Mouse (Mus musculus): Measurements from ENCODE around the gene Skiv2l. TPM values are rescaled to one million over a fixed set of nuclear protein-coding genes. Genes with fewer than 3 reads are reported as not detected.

Gene Skiv2l
- polyA plus RNA-seq, 1 experiment from 2014 or later, result 18.3 TPM

DNA sequence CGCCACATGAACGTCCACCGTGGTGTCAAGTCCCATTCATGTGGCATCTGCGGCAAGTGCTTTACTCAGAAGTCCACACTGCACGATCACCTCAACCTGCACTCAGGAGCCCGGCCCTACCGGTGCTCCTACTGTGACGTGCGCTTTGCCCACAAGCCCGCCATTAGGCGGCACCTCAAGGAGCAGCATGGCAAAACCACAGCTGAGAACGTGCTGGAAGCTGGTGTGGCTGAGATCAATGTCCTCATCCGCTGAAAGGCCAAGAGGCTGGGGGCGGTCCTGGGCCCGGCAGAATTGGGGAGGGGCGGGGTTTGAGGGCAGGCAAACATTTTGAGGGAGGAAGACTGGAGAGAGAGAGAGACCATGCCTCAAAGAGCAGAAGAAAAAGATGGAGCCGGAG lies 46.4 kb upstream of the Skiv2l start:
- no peaks in the 10 kb centered on the region for H3K27me3 ChIP-seq (replicated peaks; ENCODE audit: control insufficient read depth, insufficient read depth, low read length)
- no peaks in the 10 kb centered on the region for H3K9me3 ChIP-seq (ENCODE audit: control insufficient read depth)
- H3K4me3 ChIP-seq (ENCODE audit: low read depth, low read length), result no peak overlapping the region
- H3K27ac ChIP-seq (ENCODE audit: low read depth, low read length), result no peak overlapping the region
- no peak for ATAC-seq
- TF ChIP-seq CTCF (IDR thresholded peaks at IDR 0.05; ENCODE audit: low read depth), result no peak
- H3K9ac ChIP-seq (ENCODE audit: low read depth, low read length), result no peak overlapping the region
- H3K36me3 ChIP-seq (ENCODE audit: control insufficient read depth, insufficient read depth), result no peaks in the 10 kb centered on the region; the same call in 1 of the 2 replicates
- H3K4me1 ChIP-seq (replicated peaks; ENCODE audit: control insufficient read depth, insufficient read depth, low read length), result no peaks in the 10 kb centered on the region
- no peak overlapping the region for H3K4me2 ChIP-seq (replicated peaks; ENCODE audit: low read depth)
- 82% methylated on average over 17 of the region's 17 CpGs for WGBS

DNA sequence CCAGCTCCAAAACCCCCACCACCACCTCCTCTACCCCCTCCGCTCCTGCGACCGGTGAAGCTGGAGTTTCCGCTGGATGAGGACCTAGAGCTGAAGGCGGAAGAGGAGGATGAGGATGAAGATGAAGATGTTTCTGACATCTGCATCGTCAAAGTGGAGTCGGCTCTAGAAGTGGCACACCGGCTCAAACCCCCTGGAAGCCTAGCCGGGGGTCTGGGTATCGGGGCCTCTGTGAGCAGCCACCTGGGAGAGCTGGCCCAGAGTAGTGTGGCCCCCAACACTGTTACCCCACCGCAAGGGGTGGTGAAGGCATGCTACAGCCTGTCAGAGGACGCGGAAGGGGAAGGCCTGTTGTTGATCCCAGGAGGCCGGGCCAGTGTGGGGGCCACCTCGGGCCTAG lies 45.7 kb upstream of the Skiv2l start:
- WGBS, result 91% methylated on average over 15 of the region's 15 CpGs
- no peak for ATAC-seq
- H3K27ac ChIP-seq (ENCODE audit: low read depth, low read length), result no peak overlapping the region

DNA sequence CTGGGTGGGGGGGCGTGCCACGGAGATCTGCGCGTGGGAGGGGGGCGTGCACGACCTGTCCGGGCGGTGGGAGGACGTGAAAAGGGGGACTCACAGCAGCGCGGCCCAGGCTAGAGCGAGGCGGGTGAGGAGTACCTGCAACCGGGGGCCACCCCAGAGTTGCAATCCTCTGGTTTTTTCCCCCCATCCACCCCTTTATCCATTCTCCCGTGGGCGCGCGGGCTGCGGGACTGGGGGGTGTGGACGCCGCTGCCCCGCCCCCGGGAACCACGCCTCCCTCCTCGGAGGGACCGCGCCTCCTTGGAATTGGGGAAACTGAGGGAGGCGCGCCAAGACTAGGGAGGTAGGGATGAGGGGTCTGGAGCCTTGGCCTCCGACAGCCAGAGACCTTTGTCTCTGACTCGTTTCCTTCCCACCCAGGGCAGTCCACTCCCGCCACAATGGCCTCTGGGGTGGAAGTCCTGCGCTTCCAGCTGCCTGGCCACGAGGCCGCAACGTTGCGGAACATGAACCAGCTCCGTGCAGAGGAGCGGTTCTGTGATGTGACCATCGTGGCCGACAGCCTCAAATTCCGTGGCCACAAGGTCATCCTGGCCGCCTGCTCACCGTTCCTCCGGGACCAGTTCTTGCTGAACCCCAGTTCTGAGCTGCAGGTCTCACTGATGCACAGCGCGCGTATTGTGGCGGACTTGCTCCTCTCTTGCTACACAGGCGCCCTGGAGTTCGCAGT lies 45.0 kb upstream of the Skiv2l start:
- peak overlapping the region; percentile 97 for H3K4me2 ChIP-seq (replicated peaks; ENCODE audit: low read depth)
- WGBS, result 10% methylated on average over 39 of the region's 51 CpGs
- H3K27me3 ChIP-seq (replicated peaks; ENCODE audit: control insufficient read depth, insufficient read depth, low read length), result no peaks in the 10 kb centered on the region
- H3K27ac ChIP-seq (ENCODE audit: low read depth, low read length), result peak overlapping the region; percentile 89
- peak overlapping the region; percentile 68 for H3K4me3 ChIP-seq (ENCODE audit: low read depth, low read length)
- no peak for TF ChIP-seq CTCF (IDR thresholded peaks at IDR 0.05; ENCODE audit: low read depth)
- peak overlapping the region; percentile 77 for H3K9ac ChIP-seq (ENCODE audit: low read depth, low read length)
- no peak for ATAC-seq
- H3K9me3 ChIP-seq (ENCODE audit: control insufficient read depth), result no peaks in the 10 kb centered on the region
- no peaks in the 10 kb centered on the region; the same call in 1 of the 2 replicates for H3K36me3 ChIP-seq (ENCODE audit: control insufficient read depth, insufficient read depth)
- H3K4me1 ChIP-seq (replicated peaks; ENCODE audit: control insufficient read depth, insufficient read depth, low read length), result no peaks in the 10 kb centered on the region

More for the DNA sequence above, 45.7 kb upstream of the Skiv2l start:
- Histone ChIP-seq H3K4me3 (ENCODE audit: low read depth, low read length) (no peak overlapping the region), H3K9ac (ENCODE audit: low read depth, low read length) (no peak overlapping the region), H3K9me3 (ENCODE audit: control insufficient read depth) (no peaks in the 10 kb centered on the region), H3K4me1 (replicated peaks; ENCODE audit: control insufficient read depth, insufficient read depth, low read length) (no peaks in the 10 kb centered on the region), H3K27me3 (replicated peaks; ENCODE audit: control insufficient read depth, insufficient read depth, low read length) (no peaks in the 10 kb centered on the region), H3K4me2 (replicated peaks; ENCODE audit: low read depth) (no peak overlapping the region), H3K36me3 (ENCODE audit: control insufficient read depth, insufficient read depth) (no peaks in the 10 kb centered on the region; the same call in 1 of the 2 replicates)
- no peak for TF ChIP-seq CTCF (IDR thresholded peaks at IDR 0.05; ENCODE audit: low read depth)

DNA sequence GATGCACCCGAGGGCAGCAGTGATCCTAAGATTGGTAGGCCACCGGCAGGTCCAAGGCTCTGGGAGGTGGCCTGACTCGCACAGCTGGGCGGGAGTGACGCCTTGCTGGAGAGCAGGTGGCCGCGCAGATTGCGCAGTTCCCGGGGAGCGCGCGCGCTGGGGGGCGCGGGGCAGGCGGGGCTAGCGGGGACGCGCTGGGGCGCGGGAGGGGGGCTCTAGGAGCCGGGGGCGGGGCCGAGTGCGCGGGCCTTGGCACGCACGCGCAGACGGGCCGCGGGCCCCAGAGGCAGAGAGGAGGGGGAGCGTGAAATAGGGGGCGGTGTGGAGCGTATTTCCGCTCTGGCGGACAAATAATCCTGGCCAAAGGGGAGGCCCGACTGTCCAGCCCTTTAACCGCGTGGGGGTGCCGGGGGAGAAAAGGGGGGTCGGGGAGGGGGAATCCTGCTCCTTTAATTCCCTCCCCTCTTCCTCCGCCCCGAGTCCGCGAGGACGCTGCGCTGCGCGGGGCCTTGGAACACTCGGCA lies 44.1 kb upstream of the Skiv2l start:
- Histone ChIP-seq H3K4me1 (replicated peaks; ENCODE audit: control insufficient read depth, insufficient read depth, low read length) (no peaks in the 10 kb centered on the region), H3K4me2 (replicated peaks; ENCODE audit: low read depth) (peak overlapping the region; percentile 97), H3K9ac (ENCODE audit: low read depth, low read length) (peak overlapping the region; percentile 77), H3K36me3 (ENCODE audit: control insufficient read depth, insufficient read depth) (no peaks in the 10 kb centered on the region; the same call in 1 of the 2 replicates), H3K27ac (ENCODE audit: low read depth, low read length) (peak overlapping the region; percentile 89), H3K27me3 (replicated peaks; ENCODE audit: control insufficient read depth, insufficient read depth, low read length) (no peaks in the 10 kb centered on the region), H3K4me3 (ENCODE audit: low read depth, low read length) (peak overlapping the region; percentile 68), H3K9me3 (ENCODE audit: control insufficient read depth) (no peaks in the 10 kb centered on the region)
- peak; percentile 77 for ATAC-seq
- TF ChIP-seq CTCF (IDR thresholded peaks at IDR 0.05; ENCODE audit: low read depth), result peak; percentile 45
- WGBS, result under 1% methylated on average over 31 of the region's 51 CpGs

DNA sequence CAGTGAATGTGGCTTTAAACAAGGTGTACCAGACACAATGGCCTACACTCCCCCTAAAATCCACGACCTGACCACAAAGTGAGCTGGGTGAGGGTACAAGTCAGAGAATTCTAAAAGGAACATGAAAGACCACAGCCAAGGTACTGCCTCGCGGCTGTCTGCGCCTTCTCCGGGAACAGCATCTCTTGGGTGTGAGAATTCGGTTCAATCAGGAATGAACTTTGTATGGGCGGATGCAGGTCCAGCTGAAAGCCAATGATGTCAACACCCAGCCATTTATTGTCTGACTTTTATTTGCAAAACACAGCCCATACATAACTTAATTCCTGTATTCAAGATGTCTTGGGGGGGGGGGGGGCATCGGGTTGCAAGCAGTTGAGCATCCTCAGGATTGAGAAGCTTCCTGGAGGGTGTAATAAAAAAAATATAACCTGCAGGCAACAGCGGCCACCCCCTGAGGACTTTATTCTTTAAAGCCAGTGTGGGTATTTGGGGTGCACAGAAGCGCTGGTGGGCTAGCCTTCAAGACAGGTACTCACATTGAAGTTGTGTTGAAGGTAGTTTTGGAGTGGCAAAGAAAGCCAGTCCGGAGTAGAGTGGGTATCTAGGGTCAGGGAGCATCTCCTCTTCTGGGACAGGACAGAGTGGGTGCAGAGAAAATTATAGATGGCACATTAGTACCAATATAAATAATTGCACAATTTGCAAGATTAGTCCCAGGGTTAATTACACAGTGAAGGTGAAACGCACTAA lies 43.2 kb upstream of the Skiv2l start:
- Histone ChIP-seq H3K9me3 (ENCODE audit: control insufficient read depth) (no peaks in the 10 kb centered on the region), H3K36me3 (ENCODE audit: control insufficient read depth, insufficient read depth) (no peaks in the 10 kb centered on the region; the same call in 1 of the 2 replicates), H3K9ac (ENCODE audit: low read depth, low read length) (no peak overlapping the region), H3K4me3 (ENCODE audit: low read depth, low read length) (peak overlapping the region; percentile 68; the same call in 1 of the 2 replicates), H3K4me2 (replicated peaks; ENCODE audit: low read depth) (peak overlapping the region; percentile 97), H3K27me3 (replicated peaks; ENCODE audit: control insufficient read depth, insufficient read depth, low read length) (no peaks in the 10 kb centered on the region), H3K4me1 (replicated peaks; ENCODE audit: control insufficient read depth, insufficient read depth, low read length) (no peaks in the 10 kb centered on the region), H3K27ac (ENCODE audit: low read depth, low read length) (peak overlapping the region; percentile 89)
- WGBS, result 50% methylated on average over 12 of the region's 12 CpGs
- no peak for TF ChIP-seq CTCF (IDR thresholded peaks at IDR 0.05; ENCODE audit: low read depth)
- no peak for ATAC-seq

DNA sequence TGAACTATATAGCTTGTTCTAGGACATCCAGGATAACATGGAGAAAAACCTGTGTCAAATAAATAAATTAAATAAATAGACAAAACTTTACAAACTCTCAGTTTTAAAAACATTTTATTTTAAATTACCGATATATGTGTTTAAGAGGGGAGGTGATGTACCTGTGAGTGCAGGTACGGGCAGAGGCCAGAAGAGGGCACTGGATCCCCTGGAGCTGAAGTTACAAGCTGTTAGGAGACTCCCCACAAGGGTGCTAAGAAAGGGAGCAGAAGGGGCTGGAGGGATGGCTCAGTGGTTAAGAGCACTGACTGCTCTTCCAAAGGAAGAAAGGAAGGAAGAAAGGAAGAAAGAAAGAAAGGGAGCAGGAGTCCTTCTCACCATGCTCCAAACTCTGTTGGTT lies 41.4 kb upstream of the Skiv2l start:
- no peaks in the 10 kb centered on the region for H3K27me3 ChIP-seq (replicated peaks; ENCODE audit: control insufficient read depth, insufficient read depth, low read length)
- no peak overlapping the region for H3K4me2 ChIP-seq (replicated peaks; ENCODE audit: low read depth)
- H3K9me3 ChIP-seq (ENCODE audit: control insufficient read depth), result no peaks in the 10 kb centered on the region
- ATAC-seq, result no peak
- H3K27ac ChIP-seq (ENCODE audit: low read depth, low read length), result no peak overlapping the region
- no peaks in the 10 kb centered on the region; the same call in 1 of the 2 replicates for H3K36me3 ChIP-seq (ENCODE audit: control insufficient read depth, insufficient read depth)
- no peak overlapping the region for H3K4me3 ChIP-seq (ENCODE audit: low read depth, low read length)
- no peak overlapping the region for H3K9ac ChIP-seq (ENCODE audit: low read depth, low read length)
- 93% methylated on average over 2 of the region's 2 CpGs for WGBS
- no peaks in the 10 kb centered on the region for H3K4me1 ChIP-seq (replicated peaks; ENCODE audit: control insufficient read depth, insufficient read depth, low read length)
- peak; percentile 46 for TF ChIP-seq CTCF (IDR thresholded peaks at IDR 0.05; ENCODE audit: low read depth)
